Mouse (Mus musculus): Measurements from ENCODE around the gene Nsf. TPM values are rescaled to one million over a fixed set of nuclear protein-coding genes. Genes with fewer than 3 reads are reported as not detected.

The Nsf gene
- total and polyA plus RNA-seq, 3 experiments: 37.9 to 40.2 TPM; not detected in 1

GRCm38 (mm10) chr11:103807966-103808365, 145.9 kb downstream of the Nsf start:
- H3K4me3 ChIP-seq (ENCODE audit: control insufficient read depth in 1 of 2, insufficient read depth in 1 of 2, low read depth in 2 of 2, low read length in 2 of 2): no peak overlapping the region
- no peaks in the 10 kb centered on the region for H3K79me2 ChIP-seq (ENCODE audit: control insufficient read depth, insufficient read depth, low read length, poor library complexity)
- no peaks in the 10 kb centered on the region; a peak in 1 of 4 replicates for H3K27me3 ChIP-seq (ENCODE audit: control insufficient read depth in 1 of 2, insufficient read depth in 2 of 2, low read length in 2 of 2)
- TF ChIP-seq POLR2AphosphoS2 (IDR thresholded peaks at IDR 0.05; ENCODE audit: low read length): no peak
- no peak for TF ChIP-seq EP300 (IDR thresholded peaks at IDR 0.05; ENCODE audit: low read depth in 1 of 2, low read length in 2 of 2)
- no peak for TF ChIP-seq ZMIZ1 (IDR thresholded peaks at IDR 0.05; ENCODE audit: low read depth, low read length)
- no peak for TF ChIP-seq MAFK (IDR thresholded peaks at IDR 0.05; ENCODE audit: borderline replicate concordance, low read depth, low read length)
- no peak for TF ChIP-seq RAD21 (IDR thresholded peaks at IDR 0.05; ENCODE audit: low read depth, low read length)
- no peak for TF ChIP-seq ETS1 (IDR thresholded peaks at IDR 0.05; ENCODE audit: low read depth, low read length)
- no peak for TF ChIP-seq CHD2 (IDR thresholded peaks at IDR 0.05; ENCODE audit: low read length)
- TF ChIP-seq MYC (IDR thresholded peaks at IDR 0.05; ENCODE audit: low read depth, low read length): no peak
- no peaks in the 10 kb centered on the region for H3K9me3 ChIP-seq (replicated peaks; ENCODE audit: insufficient read depth, low read length)
- H3K27ac ChIP-seq (ENCODE audit: control insufficient read depth, low read depth, low read length): no peak overlapping the region
- H3K4me1 ChIP-seq (ENCODE audit: control insufficient read depth in 1 of 2, insufficient read depth in 2 of 2, low read length in 2 of 2): no peaks in the 10 kb centered on the region
- H3K36me3 ChIP-seq (ENCODE audit: control insufficient read depth in 1 of 2, insufficient read depth in 2 of 2, low read length in 2 of 2): no peaks in the 10 kb centered on the region
- no peak overlapping the region for H3K9ac ChIP-seq (ENCODE audit: control insufficient read depth, low read depth, low read length, poor library complexity, severe bottlenecking)
- DNase-seq (ENCODE audit: low read depth, low spot score): no peak

DNA sequence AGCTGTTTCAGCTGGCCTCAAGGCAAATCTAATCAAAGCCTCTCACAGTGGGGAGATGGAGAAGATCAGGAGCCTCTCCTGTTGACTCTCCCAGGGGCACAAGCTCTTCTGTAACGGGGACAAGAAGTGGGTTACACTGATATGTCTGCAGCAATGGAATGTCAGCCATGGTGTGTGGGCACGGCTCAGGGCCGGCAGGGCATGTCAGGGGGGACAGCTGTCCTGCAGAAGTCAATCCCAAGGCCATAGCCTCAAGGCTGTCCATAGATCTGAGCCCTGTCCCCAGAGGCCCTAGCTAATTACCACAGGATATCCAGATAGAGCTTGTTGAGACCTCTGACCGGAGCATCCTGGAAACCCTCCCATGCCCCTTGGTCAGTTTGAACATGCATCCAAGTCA, 149.1 kb downstream of the Nsf start:
- H3K79me2 ChIP-seq (ENCODE audit: control insufficient read depth, insufficient read depth, low read length, poor library complexity): no peaks in the 10 kb centered on the region
- H3K4me1 ChIP-seq (ENCODE audit: control insufficient read depth in 1 of 2, insufficient read depth in 2 of 2, low read length in 2 of 2): no peaks in the 10 kb centered on the region
- no peak for DNase-seq (ENCODE audit: low read depth, low spot score)
- no peak overlapping the region for H3K4me3 ChIP-seq (ENCODE audit: control insufficient read depth in 1 of 2, insufficient read depth in 1 of 2, low read depth in 2 of 2, low read length in 2 of 2)
- H3K9ac ChIP-seq (ENCODE audit: control insufficient read depth, low read depth, low read length, poor library complexity, severe bottlenecking): no peak overlapping the region
- H3K27ac ChIP-seq (ENCODE audit: control insufficient read depth, low read depth, low read length): no peak overlapping the region
- no peaks in the 10 kb centered on the region; a peak in 1 of 4 replicates for H3K27me3 ChIP-seq (ENCODE audit: control insufficient read depth in 1 of 2, insufficient read depth in 2 of 2, low read length in 2 of 2)
- no peaks in the 10 kb centered on the region for H3K9me3 ChIP-seq (replicated peaks; ENCODE audit: insufficient read depth, low read length)
- no peaks in the 10 kb centered on the region for H3K36me3 ChIP-seq (ENCODE audit: control insufficient read depth in 1 of 2, insufficient read depth in 2 of 2, low read length in 2 of 2)
- TF ChIP-seq USF1 (IDR thresholded peaks at IDR 0.05; ENCODE audit: low read depth, low read length) (no peak), POLR2AphosphoS5 (IDR thresholded peaks at IDR 0.05; ENCODE audit: borderline replicate concordance, low read depth, low read length) (no peak), USF2 (IDR thresholded peaks at IDR 0.05; ENCODE audit: borderline replicate concordance in 1 of 2, insufficient read depth in 1 of 2, low read depth in 1 of 2, low read length in 2 of 2) (no peak), HCFC1 (IDR thresholded peaks at IDR 0.05; ENCODE audit: low read depth, low read length) (no peak), MAZ (IDR thresholded peaks at IDR 0.05; ENCODE audit: low read depth, low read length) (no peak), GATA1 (IDR thresholded peaks at IDR 0.05; ENCODE audit: low read depth, low read length) (no peak), ELF1 (IDR thresholded peaks at IDR 0.05; ENCODE audit: low read depth, low read length) (no peak), MXI1 (IDR thresholded peaks at IDR 0.05; ENCODE audit: low read depth, low read length) (no peak)
